Mouse (Mus musculus) heart, embryonic 16.5 days (tissue): ENCODE data around the gene Hecw2. TPM values are rescaled to one million over a fixed set of nuclear protein-coding genes. Genes with fewer than 3 reads are reported as not detected.

Experiments
- ATAC-seq: fragments of 200-750 bp; cut with Nextera tagmentation; replicated peaks from 2 replicates; pipeline ENCODE4 v1.8.0; 2017; ENCODE audit warnings: moderate number of reproducible peaks; ENCODE audit not compliant: insufficient read depth, low FRiP score; ENCODE audit errors: extremely low read depth
- H3K27ac ChIP-seq: fragments of 300-500 bp; sonication (generic); 2 replicates; pipeline ENCODE4 v1.5.1; 2014; ENCODE audit warnings: mild to moderate bottlenecking, low read length, control low read depth, moderate library complexity
- H3K27me3 ChIP-seq: fragments of 300-500 bp; sonication (generic); 2 replicates; pipeline ENCODE4 v1.6.1; 2014; ENCODE audit warnings: low read length, mixed read lengths; ENCODE audit not compliant: control insufficient read depth, insufficient read depth
- H3K36me3 ChIP-seq: fragments of 300-500 bp; sonication (generic); 2 replicates; pipeline ENCODE4 v1.6.1; 2014; ENCODE audit not compliant: control insufficient read depth, insufficient read depth
- H3K4me1 ChIP-seq: fragments of 300-500 bp; sonication (generic); 2 replicates; pipeline ENCODE4 v1.6.1; 2014; ENCODE audit warnings: low read length, mixed read lengths; ENCODE audit not compliant: control insufficient read depth, insufficient read depth
- H3K4me2 ChIP-seq: fragments of 300-500 bp; sonication (generic); 2 replicates; pipeline ENCODE4 v1.6.1; 2014; ENCODE audit warnings: low read depth, mild to moderate bottlenecking, control low read depth, low read length
- H3K4me3 ChIP-seq: fragments of 300-500 bp; sonication (generic); 2 replicates; pipeline ENCODE4 v1.5.1; 2014; ENCODE audit warnings: mild to moderate bottlenecking, control low read depth, low read length
- H3K9ac ChIP-seq: fragments of 300-500 bp; sonication (generic); 2 replicates; pipeline ENCODE4 v1.6.1; 2014; ENCODE audit warnings: low read length, control low read depth
- H3K9me3 ChIP-seq: fragments of 300-500 bp; sonication (generic); replicated peaks from 2 replicates; pipeline ENCODE4 v1.6.1; 2016; ENCODE audit warnings: low read length; ENCODE audit not compliant: control insufficient read depth
- WGBS: fragments of 180-500 bp; shearing (Covaris S2); extraction: QIAGEN DNeasy Blood & Tissue Kit; methylation state at CpG from one replicate; pipeline ENCODE4 v1.1.7; 2014; 5-methylcytosine and 5-hydroxymethylcytosine counted together
- polyA plus RNA-seq: library from polyadenylated mRNA; unstranded; fragments of >200 nt; fragmentation: Nextera tagmentation; extraction: Ambion mirVana; gene quantifications from 2 replicates; pipeline ENCODE4 v1.2.1, GENCODE M21; 2015

The Hecw2 gene
- polyA plus RNA-seq, 1 experiment from 2014 or later, result 4.4 TPM

GRCm38 (mm10) chr1:53784291-53784720, 410.7 kb downstream of the Hecw2 start:
- Histone ChIP-seq H3K4me2 (peak overlapping the region; percentile 76), H3K36me3 (no peaks in the 10 kb centered on the region), H3K9ac (peak overlapping the region; percentile 85), H3K27me3 (no peaks in the 10 kb centered on the region), H3K9me3 (no peaks in the 10 kb centered on the region), H3K27ac (peak overlapping the region; percentile 90), H3K4me1 (peaks cover 2% of the 10 kb centered on the region), H3K4me3 (peak overlapping the region; percentile 68)
- peak; percentile 10 for ATAC-seq
- WGBS, result under 1% methylated on average over 17 of the region's 17 CpGs

DNA sequence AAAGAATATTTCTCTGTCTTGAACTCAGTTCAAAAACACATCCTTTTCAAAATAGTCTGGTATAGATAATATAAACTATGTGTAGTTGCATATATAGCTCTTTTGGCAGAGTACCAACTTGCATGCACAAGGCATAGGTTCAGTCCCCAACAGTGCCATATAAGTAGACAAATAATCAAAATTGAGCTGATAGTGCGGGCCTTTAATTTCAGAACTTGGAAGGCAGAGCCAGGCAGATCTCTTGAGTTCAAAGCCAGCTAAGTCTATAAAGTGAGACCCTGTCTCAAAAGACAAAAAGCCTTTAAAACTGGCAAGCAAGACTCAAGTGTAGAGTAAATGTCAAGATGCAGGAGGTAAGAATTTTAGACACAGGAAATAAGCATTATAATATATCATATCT, 412.0 kb downstream of the Hecw2 start:
- 93% methylated on average over 1 of the region's 1 CpGs for WGBS

GRCm38 (mm10) chr1:53782079-53782478, 412.9 kb downstream of the Hecw2 start:
- no peak overlapping the region for H3K27ac ChIP-seq
- H3K4me2 ChIP-seq, result no peak overlapping the region
- H3K27me3 ChIP-seq, result no peaks in the 10 kb centered on the region
- peaks cover 2% of the 10 kb centered on the region for H3K4me1 ChIP-seq
- 65% methylated on average over 3 of the region's 3 CpGs for WGBS
- H3K36me3 ChIP-seq, result no peaks in the 10 kb centered on the region
- no peaks in the 10 kb centered on the region for H3K9me3 ChIP-seq
- H3K4me3 ChIP-seq, result no peak overlapping the region
- no peak for ATAC-seq
- H3K9ac ChIP-seq, result no peak overlapping the region

More for the DNA sequence above, 412.0 kb downstream of the Hecw2 start:
- no peak overlapping the region for H3K27ac ChIP-seq
- H3K4me2 ChIP-seq, result no peak overlapping the region
- ATAC-seq, result no peak
- no peaks in the 10 kb centered on the region for H3K9me3 ChIP-seq
- H3K4me3 ChIP-seq, result no peak overlapping the region
- peaks cover 2% of the 10 kb centered on the region for H3K4me1 ChIP-seq
- no peaks in the 10 kb centered on the region for H3K36me3 ChIP-seq
- no peak overlapping the region for H3K9ac ChIP-seq
- H3K27me3 ChIP-seq, result no peaks in the 10 kb centered on the region

DNA sequence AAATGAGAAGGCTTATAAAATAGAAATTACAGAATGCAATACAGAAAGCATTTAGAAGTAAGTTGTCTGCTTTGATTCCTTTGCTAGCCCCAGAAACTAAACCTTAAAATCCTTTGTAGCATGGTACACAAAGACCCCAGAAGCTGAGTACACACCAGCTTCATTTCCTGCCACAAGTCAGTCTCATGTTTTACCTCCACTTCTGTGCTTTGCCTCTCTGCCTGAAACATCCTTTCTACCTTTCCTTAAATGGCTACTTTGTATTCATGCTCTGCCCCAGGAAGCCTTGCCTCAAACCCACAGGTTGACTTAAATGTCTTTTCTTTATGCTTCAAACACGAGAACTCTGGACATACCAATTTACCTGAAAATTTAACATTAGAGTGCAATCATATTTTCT, 413.7 kb downstream of the Hecw2 start:
- H3K4me1 ChIP-seq, result peaks cover 2% of the 10 kb centered on the region
- 75% methylated on average over 1 of the region's 1 CpGs for WGBS
- no peaks in the 10 kb centered on the region for H3K9me3 ChIP-seq
- no peak overlapping the region for H3K4me2 ChIP-seq
- no peak overlapping the region for H3K4me3 ChIP-seq
- no peak overlapping the region for H3K9ac ChIP-seq
- H3K27ac ChIP-seq, result no peak overlapping the region
- no peaks in the 10 kb centered on the region for H3K36me3 ChIP-seq
- no peak for ATAC-seq
- no peaks in the 10 kb centered on the region for H3K27me3 ChIP-seq

DNA sequence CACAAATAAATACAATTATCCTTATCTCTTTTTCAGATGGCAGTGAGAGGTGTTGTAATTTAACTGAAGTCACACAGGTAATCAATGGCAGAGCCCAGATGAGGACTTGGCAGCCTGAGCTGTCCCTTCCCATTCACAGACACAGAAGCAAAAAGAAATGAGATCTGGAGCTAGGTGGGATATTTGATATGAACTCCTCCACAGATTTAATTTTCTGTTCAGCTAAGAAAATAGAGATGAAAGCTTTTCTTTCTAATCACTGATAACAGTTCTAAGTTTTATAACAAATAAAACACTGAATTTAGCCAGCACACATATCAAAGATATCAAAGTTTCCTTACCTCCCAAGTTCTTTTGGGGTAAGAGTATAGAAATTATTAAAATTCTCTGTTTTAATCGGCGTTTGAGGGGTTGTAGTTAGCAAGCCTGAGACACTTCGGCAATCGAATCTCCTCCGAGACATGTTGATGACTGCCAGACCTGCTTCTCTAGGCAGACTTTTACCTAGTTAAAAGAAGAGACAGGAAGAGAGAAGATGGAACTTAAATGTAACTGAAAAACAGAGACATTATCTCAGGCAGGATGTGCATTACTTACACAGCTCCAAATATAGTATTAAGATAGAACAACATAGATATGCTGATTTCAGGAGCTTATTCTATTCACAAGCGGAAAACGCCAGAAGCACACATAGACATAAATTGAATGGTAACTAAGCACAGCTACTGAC, 418.6 kb downstream of the Hecw2 start:
- Histone ChIP-seq H3K36me3 (0 out of 2 replicates have a peak, but pooled peaks cover 2% of the 10 kb centered on the region), H3K9me3 (no peaks in the 10 kb centered on the region), H3K4me1 (no peaks in the 10 kb centered on the region), H3K9ac (no peak overlapping the region), H3K4me2 (no peak overlapping the region), H3K4me3 (no peak overlapping the region), H3K27ac (no peak overlapping the region), H3K27me3 (no peaks in the 10 kb centered on the region)
- 74% methylated on average over 7 of the region's 7 CpGs for WGBS
- ATAC-seq, result no peak

- Histone ChIP-seq H3K4me2 (no peak overlapping the region), H3K27me3 (no peaks in the 10 kb centered on the region), H3K4me3 (no peak overlapping the region), H3K9ac (no peak overlapping the region), H3K27ac (no peak overlapping the region), H3K9me3 (no peaks in the 10 kb centered on the region), H3K36me3 (peaks cover 2% of the 10 kb centered on the region; the same call in 1 of the 2 replicates), H3K4me1 (no peaks in the 10 kb centered on the region)
- no peak for ATAC-seq
- WGBS, result 91% methylated on average over 2 of the region's 2 CpGs
These were observed 419.4 kb downstream of the Hecw2 start for GRCm38 (mm10) chr1:53775545-53775944.

DNA sequence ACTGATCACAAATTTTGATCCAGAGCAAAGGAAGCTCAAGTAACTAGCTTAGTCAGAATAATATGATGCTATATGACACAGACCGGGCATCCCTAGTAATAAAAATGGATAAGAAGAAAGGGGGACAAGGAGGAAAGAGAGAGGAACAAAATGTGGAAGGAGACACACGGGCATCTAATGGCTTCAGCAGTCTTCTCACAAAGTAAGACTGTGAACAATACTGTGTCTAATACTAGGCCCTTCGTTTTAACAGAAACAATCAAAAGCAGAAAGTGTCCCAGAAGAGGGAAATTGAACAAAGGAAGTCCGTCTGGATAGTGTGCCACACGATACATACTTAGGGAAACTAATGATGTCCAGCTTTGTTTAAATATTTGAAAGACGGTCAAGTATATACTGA, 419.9 kb downstream of the Hecw2 start:
- no peak overlapping the region for H3K9ac ChIP-seq
- H3K36me3 ChIP-seq, result peaks cover 4% of the 10 kb centered on the region
- H3K4me3 ChIP-seq, result no peak overlapping the region
- no peak overlapping the region for H3K4me2 ChIP-seq
- no peaks in the 10 kb centered on the region for H3K4me1 ChIP-seq
- no peak for ATAC-seq
- H3K27ac ChIP-seq, result no peak overlapping the region
- no peaks in the 10 kb centered on the region for H3K9me3 ChIP-seq
- no peaks in the 10 kb centered on the region for H3K27me3 ChIP-seq
- 76% methylated on average over 6 of the region's 6 CpGs for WGBS

DNA sequence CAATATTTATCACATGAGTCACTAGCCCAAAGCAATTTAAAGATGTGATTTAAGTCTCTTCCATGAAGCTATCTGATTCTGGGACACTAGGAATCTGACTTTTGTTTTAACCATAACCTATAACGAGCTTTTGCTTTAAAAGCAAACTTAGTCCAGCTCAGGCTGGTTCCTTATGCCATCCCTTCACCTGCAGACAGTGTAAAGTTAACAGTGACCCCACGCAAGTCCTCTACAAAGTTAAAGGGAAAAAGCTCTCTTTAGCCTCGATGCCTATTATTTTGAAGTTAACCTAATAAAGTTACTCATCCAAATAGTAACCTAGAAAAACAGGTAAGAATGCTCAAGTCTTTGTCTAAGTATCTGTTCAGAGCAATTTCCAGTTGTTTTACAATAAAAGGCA, 420.4 kb downstream of the Hecw2 start:
- H3K4me2 ChIP-seq, result no peak overlapping the region
- peaks cover 4% of the 10 kb centered on the region for H3K36me3 ChIP-seq
- no peaks in the 10 kb centered on the region for H3K27me3 ChIP-seq
- WGBS, result 85% methylated on average over 3 of the region's 3 CpGs
- no peak for ATAC-seq
- no peaks in the 10 kb centered on the region for H3K9me3 ChIP-seq
- no peak overlapping the region for H3K9ac ChIP-seq
- no peak overlapping the region for H3K27ac ChIP-seq
- no peak overlapping the region for H3K4me3 ChIP-seq
- no peaks in the 10 kb centered on the region for H3K4me1 ChIP-seq

GRCm38 (mm10) chr1:53773994-53774393, 421.0 kb downstream of the Hecw2 start:
- H3K27me3 ChIP-seq, result no peaks in the 10 kb centered on the region
- peak; percentile 58; the same call in 1 of the 2 replicates for ATAC-seq
- 66% methylated on average over 6 of the region's 6 CpGs for WGBS

More at GRCm38 (mm10) chr1:53773994-53774393, 421.0 kb downstream of the Hecw2 start:
- Histone ChIP-seq H3K4me3 (no peak overlapping the region), H3K9ac (no peak overlapping the region), H3K4me1 (no peaks in the 10 kb centered on the region), H3K4me2 (no peak overlapping the region), H3K36me3 (peaks cover 6% of the 10 kb centered on the region), H3K27ac (no peak overlapping the region), H3K9me3 (no peaks in the 10 kb centered on the region)
